Mouse (Mus musculus) left cerebral cortex, postnatal 25 days (tissue): ENCODE measurements around the gene Tlcd1. TPM values are rescaled to one million over a fixed set of nuclear protein-coding genes. Genes with fewer than 3 reads are reported as not detected.

Source experiments
- microRNA-seq, 2 experiments: library from miRNA; unstranded; fragments of <30 nt; microRNA quantifications; one replicate each; pipeline ENCODE4 v1.2.0; 2022
- total RNA-seq, 2 experiments: library from RNA; stranded (reverse); gene quantifications; 2 replicates each; pipeline ENCODE4 v1.2.3; 2021

Gene Tlcd1
- total RNA-seq, 2 experiments from 2014 or later = 29.2 to 30.1 TPM

Small RNA genes lying within 50 kb of the gene (microRNA-seq; reads per million reads assigned to microRNA genes)
- gene Mir7653 = 1.0 to 1.2 reads per million in 2 experiments

Other genes starting within 250 kb of the Tlcd1 start
- 100 to 1,000 TPM; 145 to 168 TPM for gene Sez6, start 245.9 kb upstream of the Tlcd1 start, total RNA-seq
- gene Phf12, start 194.0 kb upstream of the Tlcd1 start, total RNA-seq = 10 to 100 TPM; 50.5 to 51.4 TPM
- 1 to 10 TPM; 7.9 to 8.9 TPM for gene Dhrs13, start 144.4 kb upstream of the Tlcd1 start, total RNA-seq
- 10 to 100 TPM; 95.5 to 96.8 TPM for gene Flot2, start 138.8 kb upstream of the Tlcd1 start, total RNA-seq
- gene Eral1, start 96.3 kb upstream of the Tlcd1 start, total RNA-seq = 10 to 100 TPM; 18.7 to 20.3 TPM
- gene Fam222b, start 82.1 kb upstream of the Tlcd1 start, total RNA-seq = 10 to 100 TPM; 28.2 to 29.6 TPM
- 10 to 100 TPM; 11.3 to 12.5 TPM for gene Traf4, start 11.1 kb upstream of the Tlcd1 start, total RNA-seq
- 1 to 10 TPM; 3.1 to 3.2 TPM for gene Nek8, start within 50 bp of the Tlcd1 start, total RNA-seq
- 100 to 1,000 TPM; 616 to 654 TPM for gene Rpl23a, start 6.9 kb downstream of the Tlcd1 start, total RNA-seq
- 10 to 100 TPM; 20.2 to 24.8 TPM for gene Rab34, start 11.7 kb downstream of the Tlcd1 start, total RNA-seq
- 1 to 10 TPM; 6.2 to 6.4 TPM for gene Proca1, start 16.7 kb downstream of the Tlcd1 start, total RNA-seq
- gene Sdf2, start 69.0 kb downstream of the Tlcd1 start, total RNA-seq = 10 to 100 TPM; 67.8 to 68.8 TPM
- 10 to 100 TPM; 92.2 to 95.8 TPM for gene Supt6, start 69.3 kb downstream of the Tlcd1 start, total RNA-seq
- 100 to 1,000 TPM; 179 to 197 TPM for gene 2610507B11Rik, start 85.0 kb downstream of the Tlcd1 start, total RNA-seq
- gene BC030499, start 114.1 kb downstream of the Tlcd1 start, total RNA-seq = 10 to 100 TPM; 15.3 to 19.1 TPM
- gene Spag5, start 124.8 kb downstream of the Tlcd1 start, total RNA-seq = 1 to 10 TPM; 8.0 to 8.9 TPM
- gene Aldoc, start 146.3 kb downstream of the Tlcd1 start, total RNA-seq = 100 to 1,000 TPM; 771 to 821 TPM
- gene Pigs, start 151.7 kb downstream of the Tlcd1 start, total RNA-seq = 10 to 100 TPM; 67.0 to 67.7 TPM
- gene Unc119, start 166.8 kb downstream of the Tlcd1 start, total RNA-seq = 10 to 100 TPM; 27.9 to 30.2 TPM
- gene Foxn1, start 209.8 kb downstream of the Tlcd1 start, total RNA-seq = under 1 TPM in 1 of 2 experiments, not detected in 1; 0.09 TPM
- not detected for gene Slc13a2, start 245.5 kb downstream of the Tlcd1 start, total RNA-seq